Comparison of ENCODE assay signal across 8 mouse cellular contexts in the genomic region with DNA sequence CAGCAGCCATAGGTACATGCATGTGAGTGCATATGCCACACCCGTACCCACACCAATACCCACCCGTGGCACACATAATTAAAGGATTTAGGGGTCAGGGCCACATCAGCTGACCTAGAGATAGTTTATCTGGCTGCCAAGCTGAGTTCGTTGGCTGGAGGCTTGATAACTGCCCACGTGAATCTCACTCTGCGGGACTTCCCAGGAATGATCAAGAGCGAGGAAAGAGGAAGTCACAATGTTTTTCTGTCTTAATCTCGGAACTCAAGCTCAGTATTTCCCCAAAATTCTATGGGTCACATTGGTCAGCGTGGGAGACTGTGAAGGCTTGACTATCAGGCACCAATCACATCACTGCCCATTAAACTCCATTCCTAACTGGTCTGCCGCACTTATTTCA. TPM values are rescaled to one million over a fixed set of nuclear protein-coding genes. Genes with fewer than 3 reads are reported as not detected.
DNase-seq lines count a peak whose midpoint lies in the region; ATAC-seq and TF ChIP-seq lines count a peak whose summit lies in the region.

No protein-coding gene starts in this region.

- no peak for TF ChIP-seq CTCF in lung, postnatal 0 days (IDR thresholded peaks at IDR 0.05)
- TF ChIP-seq CTCF in stomach, postnatal 0 days (IDR thresholded peaks at IDR 0.05; ENCODE audit: low read depth), result no peak

- H3K27ac ChIP-seq in lung, postnatal 0 days (ENCODE audit: low read length), result 0 out of 2 replicates have a peak overlapping the region, but pooled peaks have one; percentile 94
- peak overlapping the region; percentile 96 for H3K27ac ChIP-seq in liver, embryonic 15.5 days (replicated peaks)
- H3K27ac ChIP-seq in stomach, postnatal 0 days (replicated peaks), result peak overlapping the region; percentile 97

- H3K27me3 ChIP-seq in lung, postnatal 0 days (replicated peaks; ENCODE audit: insufficient read depth, low read length), result no peaks in the 10 kb centered on the region
- H3K27me3 ChIP-seq in liver, embryonic 15.5 days, result no peaks in the 10 kb centered on the region; the same call in 1 of the 2 replicates
- no peaks in the 10 kb centered on the region for H3K27me3 ChIP-seq in stomach, postnatal 0 days (ENCODE audit: control insufficient read depth, insufficient read depth, low read length)

- peak overlapping the region; percentile 88; the same call in 1 of the 2 replicates for H3K4me2 ChIP-seq in lung, postnatal 0 days (replicated peaks; ENCODE audit: low read depth, low read length)
- peak overlapping the region; percentile 79 for H3K4me2 ChIP-seq in liver, embryonic 15.5 days
- H3K4me2 ChIP-seq in stomach, postnatal 0 days (replicated peaks; ENCODE audit: low read depth), result peak overlapping the region; percentile 82

- DNase-seq in lung, postnatal 0 days (ENCODE audit: low spot score), result peak; percentile 19
- DNase-seq in lung, adult 18-20 months, result no peak
- DNase-seq in heart, adult 9 months (ENCODE audit: low spot score in 2 of 2), result peak; percentile 9 to 26
- DNase-seq in stomach, postnatal 0 days (ENCODE audit: low spot score), result no peak
- DNase-seq in spleen, adult 12 weeks (ENCODE audit: low spot score), result no peak
- no peak for DNase-seq in right cerebral cortex, postnatal 10 days (ENCODE audit: low spot score in 2 of 2)

- no peak for ATAC-seq in lung, postnatal 0 days
- ATAC-seq in liver, embryonic 15.5 days (ENCODE audit: insufficient read depth), result no peak
- peak; percentile 43; the same call in 1 of the 2 replicates for ATAC-seq in stomach, postnatal 0 days (ENCODE audit: low FRiP score, low TSS enrichment)
- ATAC-seq in CD4-positive, CD25-positive, alpha-beta regulatory T cell, adult 4 months, result no peak

- no peak overlapping the region for H3K4me3 ChIP-seq in lung, postnatal 0 days (ENCODE audit: low read depth, low read length)
- peak overlapping the region; percentile 75 for H3K4me3 ChIP-seq in liver, embryonic 15.5 days (replicated peaks)
- H3K4me3 ChIP-seq in stomach, postnatal 0 days (ENCODE audit: low read depth, low read length), result peak overlapping the region; percentile 79; the same call in 1 of the 2 replicates

- no peaks in the 10 kb centered on the region for H3K9me3 ChIP-seq in lung, postnatal 0 days (ENCODE audit: low read length)
- no peaks in the 10 kb centered on the region for H3K9me3 ChIP-seq in liver, embryonic 15.5 days (replicated peaks)
- H3K9me3 ChIP-seq in stomach, postnatal 0 days (ENCODE audit: control insufficient read depth, low read length), result no peaks in the 10 kb centered on the region

- no peak overlapping the region for H3K9ac ChIP-seq in lung, postnatal 0 days (replicated peaks; ENCODE audit: low read depth)
- H3K9ac ChIP-seq in liver, embryonic 15.5 days, result no peak overlapping the region; the same call in 1 of the 2 replicates
- H3K9ac ChIP-seq in stomach, postnatal 0 days (ENCODE audit: low read length), result no peak overlapping the region

- no peak for TF ChIP-seq EP300 in lung, postnatal 0 days (IDR thresholded peaks at IDR 0.05)
- TF ChIP-seq EP300 in stomach, postnatal 0 days (optimal IDR thresholded peaks at IDR 0.05), result no peak

- 69% methylated on average over 9 of the region's 9 CpGs for WGBS in lung, postnatal 0 days
- WGBS in liver, embryonic 15.5 days (ENCODE audit: insufficient replicate concordance), result 31% methylated on average over 9 of the region's 9 CpGs
- 68% methylated on average over 9 of the region's 9 CpGs for WGBS in stomach, postnatal 0 days

- no peaks in the 10 kb centered on the region for H3K36me3 ChIP-seq in lung, postnatal 0 days (ENCODE audit: insufficient read depth, low read length)
- H3K36me3 ChIP-seq in liver, embryonic 15.5 days (replicated peaks), result no peaks in the 10 kb centered on the region
- H3K36me3 ChIP-seq in stomach, postnatal 0 days (ENCODE audit: control insufficient read depth, insufficient read depth, low read length), result no peaks in the 10 kb centered on the region

- no peaks in the 10 kb centered on the region for H3K4me1 ChIP-seq in lung, postnatal 0 days (ENCODE audit: insufficient read depth, low read depth, low read length)
- H3K4me1 ChIP-seq in liver, embryonic 15.5 days (replicated peaks), result peaks cover 15% of the 10 kb centered on the region
- H3K4me1 ChIP-seq in stomach, postnatal 0 days (replicated peaks; ENCODE audit: control insufficient read depth, insufficient read depth), result no peaks in the 10 kb centered on the region

RNA-seq across cellular contexts. Expression of a gene that starts 0.6 kb away (rescaled TPM):
- polyA plus RNA-seq in lung, postnatal 0 days (2015; fragmentation: Nextera tagmentation; extraction: Ambion mirVana), result 95.7 and 100 TPM in 2 replicates
- polyA plus RNA-seq in liver, embryonic 15.5 days (2015; fragmentation: Nextera tagmentation; extraction: Ambion mirVana), result 21.8 and 22.3 TPM in 2 replicates
- 68.8 and 68.9 TPM in 2 replicates for polyA plus RNA-seq in stomach, postnatal 0 days (2015; fragmentation: Nextera tagmentation; extraction: Ambion mirVana)
- 10 to 100 TPM; 41.4 to 59.3 TPM for polyA plus RNA-seq in CD4-positive, CD25-positive, alpha-beta regulatory T cell, adult 4 months (2017; shearing (Covaris generic))

RNA-seq across cellular contexts. Expression of a gene that starts 19.5 kb away (rescaled TPM):
- 0.70 and 0.79 TPM in 2 replicates for polyA plus RNA-seq in lung, postnatal 0 days (2015; fragmentation: Nextera tagmentation; extraction: Ambion mirVana)
- polyA plus RNA-seq in liver, embryonic 15.5 days (2015; fragmentation: Nextera tagmentation; extraction: Ambion mirVana), result 0.25 TPM in 1 of 2 replicates, not detected in the other
- 0.49 and 0.51 TPM in 2 replicates for polyA plus RNA-seq in stomach, postnatal 0 days (2015; fragmentation: Nextera tagmentation; extraction: Ambion mirVana)
- not detected for polyA plus RNA-seq in CD4-positive, CD25-positive, alpha-beta regulatory T cell, adult 4 months (2017; shearing (Covaris generic))

RNA-seq across cellular contexts. Expression of a gene that starts 51.5 kb away (rescaled TPM):
- 16.4 and 18.2 TPM in 2 replicates for polyA plus RNA-seq in lung, postnatal 0 days (2015; fragmentation: Nextera tagmentation; extraction: Ambion mirVana)
- polyA plus RNA-seq in liver, embryonic 15.5 days (2015; fragmentation: Nextera tagmentation; extraction: Ambion mirVana), result 1.8 and 2.2 TPM in 2 replicates
- 12.0 and 12.9 TPM in 2 replicates for polyA plus RNA-seq in stomach, postnatal 0 days (2015; fragmentation: Nextera tagmentation; extraction: Ambion mirVana)
- 1 to 10 TPM; 1.6 to 2.0 TPM for polyA plus RNA-seq in CD4-positive, CD25-positive, alpha-beta regulatory T cell, adult 4 months (2017; shearing (Covaris generic))

Comparison
In these comparisons a context has a peak if more than half of its experiments do, and no peak if none do; other contexts are left out.
1. DNase-seq: peak in lung, postnatal 0 days (single experiment) and heart, adult 9 months (2 of 2); none in lung, adult 18-20 months (0 of 2), stomach, postnatal 0 days (single experiment), spleen, adult 12 weeks (single experiment) and right cerebral cortex, postnatal 10 days (0 of 2).
2. Peak in every context shown above with its lines, with median percentiles within 50 percentile points of each other: H3K27ac ChIP-seq and H3K4me2 ChIP-seq.